Mouse (Mus musculus) G1E (cell line): ENCODE data around the gene Taar2. TPM values are rescaled to one million over a fixed set of nuclear protein-coding genes. Genes with fewer than 3 reads are reported as not detected.

ENCODE experiments used
- ATAC-seq: 2 replicates; pipeline ENCODE4 v1.8.0; 2016; ENCODE audit warnings: mild to moderate bottlenecking; ENCODE audit not compliant: insufficient number of reproducible peaks, poor library complexity, low FRiP score, severe bottlenecking; ENCODE audit errors: extremely low read depth
- DNase-seq: peaks from one replicate; pipeline ENCODE4 v3.0.0; 2012; ENCODE audit warnings: low spot score
- H3K27me3 ChIP-seq: 2 replicates; pipeline ENCODE4 v1.6.1; 2012; ENCODE audit warnings: mild to moderate bottlenecking, low read length, inconsistent platforms; ENCODE audit not compliant: insufficient read depth
- H3K36me3 ChIP-seq: replicated peaks from 2 replicates; pipeline ENCODE3; 2012; ENCODE audit warnings: mild to moderate bottlenecking, inconsistent platforms
- H3K4me1 ChIP-seq: 2 replicates; pipeline ENCODE4 v1.6.1; 2012; ENCODE audit warnings: low read depth, low read length, inconsistent platforms, mixed read lengths; ENCODE audit not compliant: insufficient read depth
- H3K4me3 ChIP-seq: 2 replicates; pipeline ENCODE4 v1.5.1; 2012; ENCODE audit warnings: low read depth, mild to moderate bottlenecking, inconsistent platforms, low read length, moderate library complexity, mixed read lengths
- H3K9me3 ChIP-seq: replicated peaks from 2 replicates; pipeline ENCODE4 v1.6.1; 2012; ENCODE audit warnings: inconsistent platforms
- CTCF ChIP-seq: IDR thresholded peaks from 2 replicates; pipeline ENCODE4 v1.5.1; 2012; ENCODE audit warnings: low read depth, low read length, inconsistent platforms, mixed read lengths
- GATA1 ChIP-seq: IDR thresholded peaks from 2 replicates; pipeline ENCODE4 v1.6.1; 2012; ENCODE audit warnings: borderline replicate concordance, low read length, inconsistent platforms, mixed read lengths
- GATA2 ChIP-seq: IDR thresholded peaks from 2 replicates; pipeline ENCODE4 v1.6.1; 2012; ENCODE audit warnings: low read depth, low read length, inconsistent platforms, borderline replicate concordance
- POLR2AphosphoS5 ChIP-seq: IDR thresholded peaks from 2 replicates; pipeline ENCODE4 v1.6.1; 2012; ENCODE audit warnings: low read depth, low read length, inconsistent platforms; ENCODE audit not compliant: insufficient replicate concordance
- TAL1 ChIP-seq: conservative IDR thresholded peaks from 2 replicates; pipeline ENCODE4 v1.6.1; 2012; ENCODE audit warnings: low read depth, low read length, inconsistent platforms, mixed read lengths
- polyA plus RNA-seq: library from polyadenylated mRNA; stranded (reverse); fragments of >175 nt; gene quantifications from 2 replicates; pipeline ENCODE4 v1.2.3, GENCODE M21; 2012
- total RNA-seq, 2 experiments: library from RNA; stranded (forward) in 1 of 2; stranded (reverse) in 1 of 2; fragments of 200-1000 nt in 1 of 2; fragments of >200 nt in 1 of 2; fragmentation: Nextera tagmentation in 1 of 2; gene quantifications; 2 replicates each; pipeline ENCODE4 v1.2.3; 2014 to 2017

Gene Taar2
- total and polyA plus RNA-seq, 3 experiments, result not detected

GRCm38 (mm10) chr10:23922468-23922867 is 15.9 kb upstream of the Taar2 start:
- DNase-seq (no peak), ATAC-seq (no peak)
- TF ChIP-seq POLR2AphosphoS5 (no peak), GATA2 (no peak), TAL1 (no peak), GATA1 (no peak), CTCF (no peak)
- H3K4me3 ChIP-seq, result no peak overlapping the region
- no peaks in the 10 kb centered on the region for H3K4me1 ChIP-seq
- no peaks in the 10 kb centered on the region for H3K27me3 ChIP-seq
- no peaks in the 10 kb centered on the region for H3K36me3 ChIP-seq
- no peaks in the 10 kb centered on the region for H3K9me3 ChIP-seq

- Histone ChIP-seq H3K27me3 (no peaks in the 10 kb centered on the region), H3K4me3 (no peak overlapping the region), H3K36me3 (no peaks in the 10 kb centered on the region), H3K4me1 (no peaks in the 10 kb centered on the region), H3K9me3 (no peaks in the 10 kb centered on the region)
- DNase-seq (no peak), ATAC-seq (no peak)
- TF ChIP-seq TAL1, result no peak
- TF ChIP-seq GATA2, result no peak
- TF ChIP-seq CTCF, result no peak
- no peak for TF ChIP-seq GATA1
- TF ChIP-seq POLR2AphosphoS5, result no peak
Observed at GRCm38 (mm10) chr10:23923941-23924340, 14.4 kb upstream of the Taar2 start.

GRCm38 (mm10) chr10:23937613-23938012 is 759 bp upstream of the Taar2 start:
- DNase-seq, result no peak
- Histone ChIP-seq H3K9me3 (no peaks in the 10 kb centered on the region), H3K4me1 (no peaks in the 10 kb centered on the region), H3K4me3 (no peak overlapping the region), H3K27me3 (no peaks in the 10 kb centered on the region), H3K36me3 (no peaks in the 10 kb centered on the region)
- no peak for ATAC-seq
- TF ChIP-seq GATA2 (no peak), GATA1 (no peak), POLR2AphosphoS5 (no peak), CTCF (no peak), TAL1 (no peak)

GRCm38 (mm10) chr10:23942465-23942864 is 4.1 kb downstream of the Taar2 start:
- Histone ChIP-seq H3K4me1 (no peaks in the 10 kb centered on the region), H3K36me3 (no peaks in the 10 kb centered on the region), H3K4me3 (no peak overlapping the region), H3K9me3 (no peaks in the 10 kb centered on the region), H3K27me3 (no peaks in the 10 kb centered on the region)
- TF ChIP-seq CTCF (peak; percentile 40; the same call in 1 of the 2 replicates), POLR2AphosphoS5 (no peak)
- no peak for ATAC-seq
- DNase-seq, result no peak

GRCm38 (mm10) chr10:23948026-23948425 is 9.7 kb downstream of the Taar2 start:
- DNase-seq (no peak), ATAC-seq (no peak)

GRCm38 (mm10) chr10:23949508-23950005 is 11.2 kb downstream of the Taar2 start, which contains the start of gene Taar3:
Gene Taar3, plus strand, starts transcription at chr10:23949558.
- Histone ChIP-seq H3K27me3 (0 out of 2 replicates have a peak, but pooled peaks cover 2% of the 10 kb centered on the region), H3K4me3 (no peak within 1 kb of the TSS), H3K9me3 (no peaks in the 10 kb centered on the region), H3K4me1 (no peaks in the 10 kb centered on the region), H3K36me3 (no peaks in the 10 kb centered on the region)
- ATAC-seq (no peak), DNase-seq (no peak)
- TF ChIP-seq GATA1 (no peak), POLR2AphosphoS5 (no peak), CTCF (no peak), GATA2 (no peak), TAL1 (no peak)

More at GRCm38 (mm10) chr10:23948026-23948425, 9.7 kb downstream of the Taar2 start:
- H3K36me3 ChIP-seq, result no peaks in the 10 kb centered on the region
- no peak for TF ChIP-seq GATA1
- no peak for TF ChIP-seq TAL1
- TF ChIP-seq CTCF, result no peak
- no peak for TF ChIP-seq POLR2AphosphoS5
- no peak for TF ChIP-seq GATA2
- no peaks in the 10 kb centered on the region for H3K9me3 ChIP-seq
- no peak overlapping the region for H3K4me3 ChIP-seq
- 0 out of 2 replicates have a peak, but pooled peaks cover 2% of the 10 kb centered on the region for H3K27me3 ChIP-seq
- no peaks in the 10 kb centered on the region for H3K4me1 ChIP-seq

- H3K4me1 ChIP-seq, result no peaks in the 10 kb centered on the region
- ATAC-seq, result no peak
- DNase-seq, result no peak
- no peaks in the 10 kb centered on the region for H3K36me3 ChIP-seq
- no peak for TF ChIP-seq CTCF
- no peak for TF ChIP-seq TAL1
- no peak for TF ChIP-seq POLR2AphosphoS5
- no peak for TF ChIP-seq GATA1
- TF ChIP-seq GATA2, result no peak
- H3K27me3 ChIP-seq, result 0 out of 2 replicates have a peak, but pooled peaks cover 2% of the 10 kb centered on the region
- H3K4me3 ChIP-seq, result no peak overlapping the region
- no peaks in the 10 kb centered on the region for H3K9me3 ChIP-seq
Observed at GRCm38 (mm10) chr10:23951714-23952113, 13.3 kb downstream of the Taar2 start.
